Mouse (Mus musculus) left cerebral cortex, adult 2 months (tissue): ENCODE data around the gene Gpr83. TPM values are rescaled to one million over a fixed set of nuclear protein-coding genes. Genes with fewer than 3 reads are reported as not detected.

Source experiments
- DNase-seq, 2 experiments: peaks; one replicate each; pipeline ENCODE4 v3.0.0; 2021 to 2022; ENCODE audit warnings: low spot score in 2 of 2, mixed read lengths in 1 of 2; ENCODE audit errors: extremely low spot score in 1 of 2
- H3K27ac ChIP-seq: fragments of 200-600 bp; 2 replicates; pipeline ENCODE4 v1.8.1; 2022
- H3K4me3 ChIP-seq: fragments of 200-600 bp; 2 replicates; pipeline ENCODE4 v1.8.1; 2022
- CTCF ChIP-seq: fragments of 200-600 bp; IDR thresholded peaks from 2 replicates; pipeline ENCODE4 v1.8.1; 2022; ENCODE audit warnings: antibody characterized with exemption, mild to moderate bottlenecking, moderate library complexity
- intact Hi-C: fragments of 180-260 bp; cut with DNase I; formaldehyde crosslinking; loops from one replicate; pipeline ENCODE4 v1.15.1; 2025
- total RNA-seq, 2 experiments: library from RNA; stranded (reverse); gene quantifications; 2 replicates each; pipeline ENCODE4 v1.2.3; 2021

Gpr83 gene
- total RNA-seq, 2 experiments from 2014 or later = 20.0 to 23.6 TPM

- no peak for TF ChIP-seq CTCF
- DNase-seq = no peak
- no peak overlapping the region for H3K4me3 ChIP-seq
- H3K27ac ChIP-seq = no peak overlapping the region; the same call in 1 of the 2 replicates
- intact Hi-C loops = no loop called here
Measured at GRCm38 (mm10) chr9:14912037-14912436, 52.0 kb downstream of the Gpr83 start.

- intact Hi-C loops = no loop called here
- no peak for TF ChIP-seq CTCF
- H3K27ac ChIP-seq = no peak overlapping the region
- no peak for DNase-seq
- H3K4me3 ChIP-seq = no peak overlapping the region
Measured at GRCm38 (mm10) chr9:14917661-14918060, 57.7 kb downstream of the Gpr83 start.

- intact Hi-C loops = no loop called here
- no peak for TF ChIP-seq CTCF
Measured at GRCm38 (mm10) chr9:14918825-14919668, 59.0 kb downstream of the Gpr83 start.

More at GRCm38 (mm10) chr9:14918825-14919668, 59.0 kb downstream of the Gpr83 start:
- DNase-seq = no peak
- H3K27ac ChIP-seq = no peak overlapping the region
- no peak overlapping the region for H3K4me3 ChIP-seq

Other genes with a start within 250 kb of the Gpr83 start
- 10 to 100 TPM; 17.6 to 18.8 TPM for gene Amotl1, start 215.2 kb upstream of the Gpr83 start, total RNA-seq
- gene Piwil4, start 119.5 kb upstream of the Gpr83 start, total RNA-seq = not detected
- under 1 TPM; 0.09 to 0.19 TPM for gene Fut4, start 107.8 kb upstream of the Gpr83 start, total RNA-seq
- gene 1700012B09Rik, start 89.2 kb upstream of the Gpr83 start, total RNA-seq = not detected
- gene Mre11a, start 75.6 kb upstream of the Gpr83 start, total RNA-seq = 10 to 100 TPM; 14.1 to 16.1 TPM
- 10 to 100 TPM; 12.0 to 14.2 TPM for gene Ankrd49, start 75.4 kb upstream of the Gpr83 start, total RNA-seq
- gene Izumo1r, start 43.7 kb downstream of the Gpr83 start, total RNA-seq = not detected
- 10 to 100 TPM; 33.6 to 36.1 TPM for gene Panx1, start 185.3 kb downstream of the Gpr83 start, total RNA-seq